Mouse (Mus musculus) forebrain, postnatal 0 days (tissue): ENCODE data around the gene Igfbpl1. TPM values are rescaled to one million over a fixed set of nuclear protein-coding genes. Genes with fewer than 3 reads are reported as not detected.

Experiments
- ATAC-seq: fragments of 200-750 bp; cut with Nextera tagmentation; 2 replicates; pipeline ENCODE4 v1.8.0; 2017; ENCODE audit warnings: mild to moderate bottlenecking, moderate library complexity
- DNase-seq: peaks from one replicate; pipeline ENCODE4 v3.0.0-alpha.2; 2015
- H3K27ac ChIP-seq: fragments of 300-500 bp; sonication (generic); 2 replicates; pipeline ENCODE4 v1.5.1; 2014; ENCODE audit warnings: low read depth, mild to moderate bottlenecking, antibody characterized with exemption, low read length, moderate library complexity, mixed read lengths
- H3K27me3 ChIP-seq: fragments of 300-500 bp; sonication (generic); 2 replicates; pipeline ENCODE4 v1.6.1; 2014; ENCODE audit warnings: mild to moderate bottlenecking, low read length, mixed read lengths; ENCODE audit not compliant: insufficient read depth
- H3K36me3 ChIP-seq: fragments of 300-500 bp; sonication (generic); 2 replicates; pipeline ENCODE4 v1.6.1; 2014; ENCODE audit warnings: mild to moderate bottlenecking, moderate library complexity; ENCODE audit not compliant: insufficient read depth
- H3K4me1 ChIP-seq: fragments of 300-500 bp; sonication (generic); 2 replicates; pipeline ENCODE4 v1.6.1; 2014; ENCODE audit warnings: antibody characterized with exemption; ENCODE audit not compliant: insufficient read depth
- H3K4me2 ChIP-seq: fragments of 300-500 bp; sonication (generic); 2 replicates; pipeline ENCODE4 v1.6.1; 2014; ENCODE audit warnings: low read depth, mild to moderate bottlenecking, moderate library complexity
- H3K4me3 ChIP-seq: fragments of 300-500 bp; sonication (generic); 2 replicates; pipeline ENCODE4 v1.5.1; 2014; ENCODE audit warnings: low read depth, low read length, mixed read lengths
- H3K9ac ChIP-seq: fragments of 300-500 bp; sonication (generic); 2 replicates; pipeline ENCODE4 v1.6.1; 2014; ENCODE audit warnings: mild to moderate bottlenecking
- H3K9me3 ChIP-seq: fragments of 300-500 bp; sonication (generic); 2 replicates; pipeline ENCODE4 v1.6.1; 2016; ENCODE audit warnings: low read length
- CTCF ChIP-seq: sonication (generic); IDR thresholded peaks from 2 replicates; pipeline ENCODE4 v1.5.1; 2016; ENCODE audit warnings: antibody characterized with exemption, control low read depth, low read depth
- WGBS: fragments of 180-500 bp; shearing (Covaris S2); extraction: QIAGEN DNeasy Blood & Tissue Kit; methylation state at CpG from one replicate; pipeline ENCODE4 v1.1.7; 2014; 5-methylcytosine and 5-hydroxymethylcytosine counted together
- polyA plus RNA-seq: library from polyadenylated mRNA; unstranded; fragments of >200 nt; fragmentation: Nextera tagmentation; extraction: Ambion mirVana; gene quantifications from 2 replicates; pipeline ENCODE4 v1.2.1, GENCODE M21; 2015
- total RNA-seq: library from RNA; depleted of rRNA; stranded (reverse); fragments of >200 nt; gene quantifications from 2 replicates; pipeline ENCODE4 v1.2.3, GENCODE M21; 2014

Gene Igfbpl1
- total and polyA plus RNA-seq, 2 experiments from 2014 or later: 41.0 to 123 TPM

GRCm38 (mm10) chr4:45802900-45803299 is 23.8 kb downstream of the Igfbpl1 start:
- Histone ChIP-seq H3K9me3 (no peaks in the 10 kb centered on the region), H3K36me3 (peaks cover 19% of the 10 kb centered on the region), H3K9ac (no peak overlapping the region), H3K27me3 (no peaks in the 10 kb centered on the region), H3K4me3 (no peak overlapping the region), H3K27ac (no peak overlapping the region), H3K4me2 (no peak overlapping the region), H3K4me1 (peaks cover 13% of the 10 kb centered on the region; the same call in 1 of the 2 replicates)
- ATAC-seq (no peak), DNase-seq (no peak)
- WGBS: 94% methylated on average over 14 of the region's 14 CpGs
- TF ChIP-seq CTCF: no peak

DNA sequence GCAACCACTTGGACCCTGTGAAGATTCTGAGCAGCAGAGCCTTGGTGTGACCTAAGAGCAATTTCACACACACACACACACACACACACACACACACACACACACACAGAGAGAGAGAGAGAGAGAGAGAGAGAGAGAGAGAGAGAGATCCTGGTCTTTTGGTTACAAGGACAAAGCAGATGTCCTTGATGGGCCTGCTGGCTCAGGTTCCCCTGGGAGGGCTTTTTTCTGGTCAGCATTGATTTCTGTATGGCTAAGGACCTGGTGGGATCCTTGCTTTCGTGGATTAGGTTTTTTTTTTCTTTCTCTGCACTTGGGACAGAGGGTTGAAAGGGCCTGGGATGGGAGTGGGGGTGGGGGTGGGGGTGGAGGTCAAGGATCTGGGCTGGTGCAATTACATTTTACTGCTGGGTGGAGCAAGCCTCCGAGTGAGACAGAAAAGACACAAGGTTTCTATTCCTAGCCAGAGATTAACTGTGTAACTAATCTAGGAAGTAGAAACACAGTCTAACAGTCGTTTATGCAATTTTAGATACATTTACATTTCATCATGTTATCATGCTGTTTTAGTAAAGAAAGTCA is 26.7 kb downstream of the Igfbpl1 start:
- Histone ChIP-seq H3K27ac (no peak overlapping the region), H3K27me3 (no peaks in the 10 kb centered on the region), H3K36me3 (peaks cover 15% of the 10 kb centered on the region), H3K9me3 (no peaks in the 10 kb centered on the region), H3K4me3 (no peak overlapping the region), H3K9ac (no peak overlapping the region), H3K4me2 (peak overlapping the region; percentile 79), H3K4me1 (peaks cover 20% of the 10 kb centered on the region)
- no peak for TF ChIP-seq CTCF
- DNase-seq (no peak), ATAC-seq (no peak)
- 43% methylated on average over 3 of the region's 3 CpGs for WGBS

DNA sequence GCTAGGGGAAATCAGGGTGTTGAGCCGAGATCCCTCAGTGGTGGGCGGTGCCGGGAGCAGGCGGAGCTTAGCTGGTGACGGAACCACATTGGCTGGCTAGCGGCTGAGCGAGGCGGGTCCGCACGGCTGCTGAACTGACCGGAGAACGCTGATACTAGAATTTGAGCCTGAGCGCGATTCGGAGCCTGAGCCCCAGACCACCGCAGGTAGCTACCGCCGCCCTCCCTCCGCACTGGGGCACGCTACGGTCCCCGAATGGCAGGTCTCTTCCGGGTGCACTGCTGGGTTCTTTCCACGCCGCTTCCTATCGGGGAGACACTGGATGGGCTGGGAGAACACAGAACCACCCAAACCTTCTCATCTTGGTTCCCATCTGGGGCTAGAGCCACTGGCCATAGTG is 27.8 kb downstream of the Igfbpl1 start, which contains the start of gene Aldh1b1:
Gene Aldh1b1, plus strand, starts transcription at position 59 of the 400 bp plus-strand sequence.
- ATAC-seq: peak; percentile 90
- Histone ChIP-seq H3K27me3 (no peaks in the 10 kb centered on the region), H3K9me3 (no peaks in the 10 kb centered on the region), H3K4me2 (peak within 1 kb of the TSS; percentile 79), H3K4me3 (peak within 1 kb of the TSS; percentile 55), H3K27ac (peak within 1 kb of the TSS; percentile 59), H3K9ac (peak within 1 kb of the TSS; percentile 61), H3K4me1 (peaks cover 20% of the 10 kb centered on the region), H3K36me3 (peaks cover 15% of the 10 kb centered on the region)
- DNase-seq: peak; percentile 86
- TF ChIP-seq CTCF: no peak
- WGBS: under 1% methylated on average over 26 of the region's 26 CpGs

DNA sequence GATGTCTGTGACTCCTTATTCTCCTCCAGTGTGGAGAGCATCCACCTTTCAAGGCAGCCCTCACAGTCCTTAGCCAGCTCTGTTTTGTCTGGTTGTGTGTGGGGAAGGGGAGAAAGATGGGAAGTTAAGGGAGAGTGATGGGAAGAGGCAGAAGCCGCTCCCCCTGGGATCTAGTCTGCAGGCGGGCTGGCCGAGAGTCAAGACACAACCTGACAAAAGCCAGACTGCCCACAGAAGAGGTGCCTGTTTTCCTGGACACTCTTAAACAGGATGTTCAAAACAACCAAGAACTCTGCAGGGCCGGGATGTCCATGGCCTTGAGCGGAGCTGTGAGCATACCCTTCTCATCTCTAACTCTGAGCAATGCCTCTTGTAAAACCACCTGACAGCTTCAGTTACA is 30.0 kb downstream of the Igfbpl1 start:
- TF ChIP-seq CTCF: no peak
- Histone ChIP-seq H3K4me3 (no peak overlapping the region), H3K9me3 (no peaks in the 10 kb centered on the region), H3K36me3 (no peaks in the 10 kb centered on the region), H3K9ac (no peak overlapping the region), H3K4me2 (no peak overlapping the region), H3K27ac (no peak overlapping the region), H3K27me3 (no peaks in the 10 kb centered on the region), H3K4me1 (peaks cover 20% of the 10 kb centered on the region)
- WGBS: 91% methylated on average over 5 of the region's 5 CpGs
- ATAC-seq: no peak
- no peak for DNase-seq

- Histone ChIP-seq H3K4me2 (peak overlapping the region; percentile 41), H3K36me3 (no peaks in the 10 kb centered on the region), H3K4me3 (peak overlapping the region; percentile 5; the same call in 1 of the 2 replicates), H3K27me3 (no peaks in the 10 kb centered on the region), H3K4me1 (peaks cover 14% of the 10 kb centered on the region), H3K9ac (peak overlapping the region; percentile 7; the same call in 1 of the 2 replicates), H3K27ac (no peak overlapping the region), H3K9me3 (no peaks in the 10 kb centered on the region)
- under 1% methylated on average over 12 of the region's 12 CpGs for WGBS
- ATAC-seq: no peak
- TF ChIP-seq CTCF: no peak
- DNase-seq: no peak
Observed at GRCm38 (mm10) chr4:45795191-45795811, 31.4 kb downstream of the Igfbpl1 start.

- ATAC-seq (no peak; the same call in 1 of the 2 replicates), DNase-seq (no peak)
- Histone ChIP-seq H3K4me1 (peaks cover 12% of the 10 kb centered on the region), H3K36me3 (no peaks in the 10 kb centered on the region), H3K27ac (no peak overlapping the region), H3K9me3 (no peaks in the 10 kb centered on the region), H3K27me3 (no peaks in the 10 kb centered on the region), H3K4me3 (no peak overlapping the region), H3K4me2 (no peak overlapping the region), H3K9ac (no peak overlapping the region)
- WGBS: 84% methylated on average over 2 of the region's 2 CpGs
- no peak for TF ChIP-seq CTCF
Observed at GRCm38 (mm10) chr4:45790018-45790417, 36.7 kb downstream of the Igfbpl1 start.

DNA sequence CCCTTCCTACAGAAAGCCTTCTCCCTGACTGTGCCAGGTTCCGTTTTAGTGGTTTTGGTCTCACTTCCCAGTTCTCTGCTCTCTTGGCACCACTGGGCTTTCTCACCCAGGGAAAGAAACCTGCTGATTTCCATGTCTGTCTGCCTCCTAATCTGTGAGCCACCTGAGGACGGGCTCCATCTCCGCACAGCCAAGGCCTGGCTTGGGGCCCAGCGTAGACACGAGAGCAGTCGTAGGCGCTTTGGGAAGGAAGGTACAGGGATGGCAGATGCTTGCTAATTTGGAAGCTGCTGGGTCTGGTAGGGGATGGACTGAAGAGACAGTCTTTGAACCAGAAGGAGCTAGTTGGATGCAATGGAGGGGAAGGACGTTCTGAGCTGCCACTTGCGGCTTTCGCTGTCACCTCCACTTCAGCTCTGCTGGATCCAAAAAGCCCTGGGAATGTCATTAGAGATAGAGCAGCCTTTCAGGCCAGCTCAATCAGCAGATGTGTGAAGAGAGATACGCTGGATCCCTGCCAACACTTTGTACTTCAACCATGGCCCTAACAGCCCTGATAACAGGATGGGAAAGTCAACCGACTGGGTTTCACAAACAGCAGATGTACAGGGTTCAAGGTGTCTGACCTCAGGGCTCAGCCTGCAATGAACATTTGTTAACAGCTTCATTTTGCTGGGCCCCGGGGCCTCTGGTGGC is 37.3 kb downstream of the Igfbpl1 start:
- WGBS: 42% methylated on average over 13 of the region's 13 CpGs

More for the DNA sequence above, 37.3 kb downstream of the Igfbpl1 start:
- H3K36me3 ChIP-seq: no peaks in the 10 kb centered on the region
- peak; percentile 61 for ATAC-seq
- H3K4me2 ChIP-seq: no peak overlapping the region
- no peak for TF ChIP-seq CTCF
- H3K4me3 ChIP-seq: no peak overlapping the region
- no peaks in the 10 kb centered on the region for H3K9me3 ChIP-seq
- no peak for DNase-seq
- peaks cover 12% of the 10 kb centered on the region for H3K4me1 ChIP-seq
- no peak overlapping the region for H3K9ac ChIP-seq
- H3K27me3 ChIP-seq: no peaks in the 10 kb centered on the region
- H3K27ac ChIP-seq: peak overlapping the region; percentile 29; the same call in 1 of the 2 replicates
